Mouse (Mus musculus) ES-CJ7 (cell line): ENCODE data around the gene Gm5269.

Experiments
- DNase-seq: peaks from one replicate; pipeline ENCODE4 v3.0.0; 2011; ENCODE audit warnings: low read depth, low spot score

Gm5269 gene

DNA sequence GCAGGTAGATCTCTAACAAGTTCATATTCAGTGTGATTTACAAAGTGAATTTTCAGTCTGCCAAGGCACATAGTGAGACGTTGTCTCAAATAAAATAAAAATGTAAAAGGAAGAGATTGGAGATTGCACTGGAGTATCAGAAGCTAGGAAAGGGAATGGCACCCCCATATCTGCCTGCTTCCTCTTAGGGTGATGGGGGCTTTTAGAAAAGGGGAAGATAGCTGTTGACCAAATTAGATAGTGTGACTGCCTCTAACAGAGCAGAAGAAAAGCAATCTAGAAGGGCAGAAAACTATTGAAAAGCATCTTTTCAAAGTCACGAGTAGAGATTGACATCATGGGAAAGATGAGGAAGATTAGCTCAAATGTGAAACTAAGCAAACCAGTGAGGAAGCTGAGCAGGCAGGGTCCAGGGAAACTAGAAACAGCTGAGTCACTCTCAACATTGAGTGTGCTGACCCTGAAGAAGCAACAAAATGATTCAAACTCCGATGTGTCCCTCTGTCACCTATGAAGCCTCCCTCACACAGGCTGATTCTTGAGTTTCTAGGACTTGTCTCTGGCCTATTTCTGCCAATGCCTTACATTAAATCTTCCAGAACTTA lies 8.7 kb downstream of the Gm5269 start:
- DNase-seq: no peak

DNA sequence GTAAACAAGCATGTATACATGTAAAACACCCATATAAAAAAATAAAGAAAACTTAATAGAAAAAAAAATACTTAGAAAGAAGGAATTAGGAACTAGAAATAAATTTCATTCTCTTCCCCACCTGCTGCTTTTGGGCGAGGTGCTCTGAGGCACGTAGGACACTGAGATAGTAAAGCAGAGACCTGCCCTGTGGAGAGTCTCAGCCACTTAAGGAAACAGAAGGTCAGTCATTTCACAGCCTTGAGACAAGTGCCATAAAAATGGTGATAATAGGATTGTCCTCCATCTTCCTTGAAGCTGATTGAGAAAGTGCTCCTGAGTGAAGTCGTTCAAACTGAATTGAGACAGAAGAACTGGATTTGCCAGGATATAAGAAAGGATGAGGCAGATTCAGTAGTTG lies 12.6 kb downstream of the Gm5269 start:
- DNase-seq: no peak

DNA sequence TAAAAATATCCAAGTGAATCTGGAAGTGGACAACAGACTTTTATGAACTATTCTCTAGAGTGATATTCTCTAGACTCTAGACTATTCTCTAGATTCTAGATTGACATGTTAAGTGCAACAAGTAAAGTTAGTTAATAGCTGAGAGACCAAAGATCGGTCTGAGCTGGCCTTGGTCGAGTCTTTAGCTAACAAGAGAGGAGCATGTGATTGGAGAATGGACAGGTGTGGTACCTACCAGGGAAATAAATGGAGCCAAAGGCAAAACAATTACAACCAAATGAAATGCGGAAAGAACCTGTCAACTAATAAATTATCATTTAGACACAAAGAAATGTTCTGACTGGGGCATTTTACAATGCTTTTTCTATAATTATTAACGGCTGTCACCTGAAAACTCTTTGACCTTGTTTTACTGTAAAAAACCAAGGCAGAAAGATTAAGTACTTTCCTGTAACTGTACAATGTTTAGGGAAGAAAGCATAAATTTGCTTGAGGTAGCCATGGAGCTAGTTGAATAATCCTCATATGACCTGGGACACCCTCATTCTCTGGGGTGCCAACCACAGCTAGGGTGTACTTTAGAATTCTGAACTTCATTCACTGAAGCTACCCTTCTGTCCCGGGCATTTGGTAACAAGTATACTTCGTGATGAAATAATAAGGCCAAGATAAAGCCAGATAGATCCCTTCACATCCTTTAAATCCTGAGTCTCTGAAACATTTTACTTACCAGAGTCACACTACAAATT lies 13.4 kb downstream of the Gm5269 start:
- no peak for DNase-seq

DNA sequence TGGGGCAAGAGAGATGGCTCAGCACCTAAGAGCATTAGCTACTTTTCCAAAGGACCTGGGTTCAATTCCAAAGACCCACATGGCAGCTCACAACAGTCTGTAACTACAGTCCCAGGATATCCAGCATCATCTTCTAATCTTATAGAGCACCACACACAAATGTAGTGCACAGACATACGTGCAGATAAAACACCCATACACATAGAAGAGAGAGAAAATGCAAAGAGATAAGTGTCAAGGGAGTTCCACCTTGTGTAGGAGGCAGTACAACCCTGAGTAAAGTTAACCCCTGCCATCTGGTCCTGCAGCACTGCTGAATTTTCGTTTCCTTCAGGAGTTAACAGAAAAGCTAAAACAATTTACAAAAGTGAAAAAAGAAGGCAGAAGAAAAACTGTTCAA lies 14.4 kb downstream of the Gm5269 start:
- no peak for DNase-seq

- no peak for DNase-seq
These were observed 16.8 kb downstream of the Gm5269 start for GRCm38 (mm10) chr1:45873250-45873649.

GRCm38 (mm10) chr1:45868479-45869137 lies 21.5 kb downstream of the Gm5269 start:
- DNase-seq: no peak

DNA sequence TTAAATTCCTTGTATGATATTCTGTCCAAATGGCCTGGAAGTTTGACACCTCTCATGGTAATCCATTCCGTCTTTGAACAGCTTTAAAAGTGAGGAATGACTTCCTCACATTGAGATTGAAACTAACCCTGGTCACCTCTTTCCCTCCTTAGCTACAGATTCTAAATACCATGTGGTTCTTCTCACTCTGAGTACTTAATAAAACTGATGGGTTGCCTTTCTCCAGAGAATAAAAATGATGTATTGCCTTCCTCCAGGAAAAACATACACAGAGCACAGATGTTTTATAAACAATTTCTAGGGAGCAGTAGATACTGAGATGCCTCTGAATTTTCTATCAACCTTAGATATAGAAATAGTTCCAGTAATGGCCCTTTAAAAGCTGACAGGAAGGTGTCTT lies 22.0 kb downstream of the Gm5269 start:
- no peak for DNase-seq

- no peak for DNase-seq
These were observed 23.6 kb downstream of the Gm5269 start for GRCm38 (mm10) chr1:45866288-45867018.

- DNase-seq: no peak
These were observed 24.3 kb downstream of the Gm5269 start for GRCm38 (mm10) chr1:45865727-45866126.

GRCm38 (mm10) chr1:45865316-45865715 lies 24.8 kb downstream of the Gm5269 start:
- no peak for DNase-seq

- no peak for DNase-seq
These were observed 25.5 kb downstream of the Gm5269 start for GRCm38 (mm10) chr1:45864564-45865014.

- DNase-seq: no peak
These were observed 26.4 kb downstream of the Gm5269 start for GRCm38 (mm10) chr1:45863641-45864040.

- no peak for DNase-seq
These were observed 28.9 kb downstream of the Gm5269 start for GRCm38 (mm10) chr1:45861162-45861561.

DNA sequence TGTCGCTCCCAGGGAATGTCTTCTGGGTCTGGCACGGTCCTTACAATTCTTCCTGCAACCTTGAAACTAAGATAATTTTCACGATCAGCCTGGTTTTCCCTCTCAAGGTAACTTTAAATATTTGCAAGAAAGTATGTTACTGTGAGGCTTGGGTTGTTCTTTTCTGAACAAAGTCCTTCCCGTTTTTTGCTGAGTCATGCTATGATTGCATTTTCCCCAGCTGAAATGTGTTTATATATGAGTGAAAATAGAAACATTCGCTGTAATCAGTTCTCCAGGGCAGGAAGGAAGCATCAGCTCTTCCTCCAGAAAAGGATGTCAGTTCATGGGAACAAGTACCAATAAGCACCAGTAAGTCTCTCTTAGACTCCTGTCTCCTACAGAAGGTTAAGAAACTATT lies 29.7 kb downstream of the Gm5269 start:
- no peak for DNase-seq

DNA sequence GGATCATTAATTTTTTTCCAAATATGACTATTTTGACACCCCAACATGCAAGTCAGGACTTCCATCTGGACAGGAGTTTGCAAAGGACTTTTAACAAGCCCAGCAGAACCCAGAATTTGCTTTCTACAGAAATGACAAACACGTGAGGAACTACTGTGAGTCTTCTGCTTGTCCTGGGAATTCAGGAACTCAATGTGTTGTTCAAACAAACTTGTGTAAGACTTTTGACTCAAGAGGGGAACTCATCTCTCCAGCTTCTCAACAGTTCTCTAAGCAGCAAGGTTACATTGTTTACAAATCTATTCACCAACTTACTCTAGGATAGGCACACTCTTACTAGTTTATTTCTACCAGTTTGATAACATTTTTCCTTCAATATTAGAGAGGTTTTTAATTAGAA lies 32.0 kb downstream of the Gm5269 start:
- DNase-seq: no peak

DNA sequence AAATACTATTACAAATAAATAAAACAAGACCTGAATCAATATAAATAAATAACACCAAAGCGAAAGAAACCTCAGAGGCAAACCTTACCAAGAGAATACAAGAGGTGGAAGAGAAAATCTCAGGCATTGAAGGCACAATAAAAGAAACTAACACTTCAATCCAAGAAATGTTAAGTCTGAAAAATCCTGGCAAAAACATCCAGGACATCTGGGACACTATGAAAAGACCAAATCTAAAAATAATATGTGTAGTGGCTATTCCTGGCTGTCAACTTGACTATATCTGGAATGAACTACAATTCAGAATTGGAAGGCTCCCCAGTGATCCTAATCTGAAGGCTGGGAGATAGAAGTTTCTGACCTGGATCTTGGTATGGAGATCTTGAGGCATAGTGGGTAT lies 44.6 kb downstream of the Gm5269 start:
- DNase-seq: no peak
